ENCODE assay signal across 16 mouse cellular contexts in the genomic region with DNA sequence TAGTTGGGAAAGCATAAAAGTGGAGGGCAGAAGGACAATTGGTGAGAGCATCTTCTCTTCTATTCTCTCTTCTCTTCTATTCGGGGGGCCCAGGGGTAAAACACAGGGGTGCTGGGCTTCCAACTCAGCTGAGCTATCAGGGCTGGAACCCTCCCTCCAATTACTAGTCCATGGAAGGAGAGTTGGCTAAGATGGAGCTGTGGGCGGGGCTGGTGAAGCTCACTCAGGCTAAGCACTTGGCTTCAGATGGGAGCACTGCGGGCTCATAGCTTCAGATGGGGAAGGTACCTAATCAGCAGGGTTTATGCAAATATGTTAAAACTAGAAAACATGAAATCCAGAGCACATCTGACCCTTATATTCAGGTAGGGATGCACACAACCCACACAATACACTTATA.
"Had no signal": no experiment of that assay in that cellular context is flagged by ENCODE, and none has a peak within 500 bp of the region (broad histone marks: within the 10 kb centered on the region; RNA-seq: fewer than 3 reads in every experiment).

No protein-coding gene starts in this region.

- DNase-seq: heart, postnatal 10 days; heart, postnatal 14 days; heart, postnatal 36 days; heart, postnatal 4 days; kidney, adult 11 months; kidney, adult 18-20 months; kidney, adult 2 months; kidney, adult 8-10 months; kidney, adult 9 months; kidney, postnatal 10 days; kidney, postnatal 14 days; kidney, postnatal 25 days; kidney, postnatal 36 days; kidney, postnatal 4 days; layer of hippocampus, adult 9-11 months; layer of hippocampus, postnatal 36 days had no signal
